Mouse (Mus musculus): ENCODE results near the gene Dhrs4. TPM values are rescaled to one million over a fixed set of nuclear protein-coding genes. Genes with fewer than 3 reads are reported as not detected.

The Dhrs4 gene
- polyA plus RNA-seq, 1 experiment from 2014 or later, result 165 TPM

Other genes starting within 250 kb of the Dhrs4 start
- gene Carmil3, start 11.9 kb downstream of the Dhrs4 start, polyA plus RNA-seq (2015; fragmentation: Nextera tagmentation; extraction: Ambion mirVana), result 1.0 TPM in 2 replicates
- gene Cpne6, start 31.7 kb downstream of the Dhrs4 start, polyA plus RNA-seq (2015; fragmentation: Nextera tagmentation; extraction: Ambion mirVana), result 0.61 TPM in 2 replicates
- gene Nrl, start 46.2 kb downstream of the Dhrs4 start, polyA plus RNA-seq (2015; fragmentation: Nextera tagmentation; extraction: Ambion mirVana), result not detected in 2 replicates
- 46.2 and 51.8 TPM in 2 replicates for gene Pck2, start 61.5 kb downstream of the Dhrs4 start, polyA plus RNA-seq (2015; fragmentation: Nextera tagmentation; extraction: Ambion mirVana)
- 102 and 104 TPM in 2 replicates for gene Dcaf11, start 81.2 kb downstream of the Dhrs4 start, polyA plus RNA-seq (2015; fragmentation: Nextera tagmentation; extraction: Ambion mirVana)
- gene A730061H03Rik, start 81.6 kb downstream of the Dhrs4 start, polyA plus RNA-seq (2015; fragmentation: Nextera tagmentation; extraction: Ambion mirVana), result 2.0 and 2.2 TPM in 2 replicates
- 0.18 and 0.28 TPM in 2 replicates for gene Fitm1, start 96.9 kb downstream of the Dhrs4 start, polyA plus RNA-seq (2015; fragmentation: Nextera tagmentation; extraction: Ambion mirVana)
- 217 and 224 TPM in 2 replicates for gene Psme1, start 99.4 kb downstream of the Dhrs4 start, polyA plus RNA-seq (2015; fragmentation: Nextera tagmentation; extraction: Ambion mirVana)
- gene Emc9, start 106.5 kb downstream of the Dhrs4 start, polyA plus RNA-seq (2015; fragmentation: Nextera tagmentation; extraction: Ambion mirVana), result 14.0 and 15.6 TPM in 2 replicates
- 347 and 368 TPM in 2 replicates for gene Psme2, start 112.4 kb downstream of the Dhrs4 start, polyA plus RNA-seq (2015; fragmentation: Nextera tagmentation; extraction: Ambion mirVana)
- 19.0 and 19.8 TPM in 2 replicates for gene Rnf31, start 113.0 kb downstream of the Dhrs4 start, polyA plus RNA-seq (2015; fragmentation: Nextera tagmentation; extraction: Ambion mirVana)
- gene Irf9, start 124.8 kb downstream of the Dhrs4 start, polyA plus RNA-seq (2015; fragmentation: Nextera tagmentation; extraction: Ambion mirVana), result 11.6 and 12.9 TPM in 2 replicates
- gene Rec8, start 139.3 kb downstream of the Dhrs4 start, polyA plus RNA-seq (2015; fragmentation: Nextera tagmentation; extraction: Ambion mirVana), result 13.1 and 13.9 TPM in 2 replicates
- gene Ipo4, start 157.2 kb downstream of the Dhrs4 start, polyA plus RNA-seq (2015; fragmentation: Nextera tagmentation; extraction: Ambion mirVana), result 65.5 and 71.1 TPM in 2 replicates
- gene Gm49378, start 159.1 kb downstream of the Dhrs4 start, polyA plus RNA-seq (2015; fragmentation: Nextera tagmentation; extraction: Ambion mirVana), result 0.53 and 0.70 TPM in 2 replicates
- gene Tm9sf1, start 165.0 kb downstream of the Dhrs4 start, polyA plus RNA-seq (2015; fragmentation: Nextera tagmentation; extraction: Ambion mirVana), result 131 and 133 TPM in 2 replicates
- 1.0 and 1.3 TPM in 2 replicates for gene Tssk4, start 171.4 kb downstream of the Dhrs4 start, polyA plus RNA-seq (2015; fragmentation: Nextera tagmentation; extraction: Ambion mirVana)
- 65.6 and 70.7 TPM in 2 replicates for gene Mdp1, start 181.8 kb downstream of the Dhrs4 start, polyA plus RNA-seq (2015; fragmentation: Nextera tagmentation; extraction: Ambion mirVana)
- 52.3 and 58.4 TPM in 2 replicates for gene Gmpr2, start 193.2 kb downstream of the Dhrs4 start, polyA plus RNA-seq (2015; fragmentation: Nextera tagmentation; extraction: Ambion mirVana)
- gene Nedd8, start 193.4 kb downstream of the Dhrs4 start, polyA plus RNA-seq (2015; fragmentation: Nextera tagmentation; extraction: Ambion mirVana), result 464 and 495 TPM in 2 replicates
- 32.6 and 37.1 TPM in 2 replicates for gene Tinf2, start 203.1 kb downstream of the Dhrs4 start, polyA plus RNA-seq (2015; fragmentation: Nextera tagmentation; extraction: Ambion mirVana)
- 0.75 and 1.4 TPM in 2 replicates for gene Tgm1, start 235.2 kb downstream of the Dhrs4 start, polyA plus RNA-seq (2015; fragmentation: Nextera tagmentation; extraction: Ambion mirVana)
- gene Rabggta, start 243.5 kb downstream of the Dhrs4 start, polyA plus RNA-seq (2015; fragmentation: Nextera tagmentation; extraction: Ambion mirVana), result 36.9 and 37.5 TPM in 2 replicates

All from intestine, embryonic 16.5 days (tissue).